Mouse (Mus musculus) limb, embryonic 15.5 days (tissue): ENCODE measurements around the gene Atoh8. TPM values are rescaled to one million over a fixed set of nuclear protein-coding genes. Genes with fewer than 3 reads are reported as not detected.

ENCODE experiments used
- ATAC-seq: fragments of 200-750 bp; cut with Nextera tagmentation; 2 replicates; pipeline ENCODE4 v1.8.0; 2017; ENCODE audit warnings: low read depth, moderate TSS enrichment; ENCODE audit not compliant: insufficient number of reproducible peaks, low FRiP score, low TSS enrichment
- H3K27ac ChIP-seq: fragments of 300-500 bp; sonication (generic); 2 replicates; pipeline ENCODE4 v1.5.1; 2015; ENCODE audit warnings: moderate library complexity, mild to moderate bottlenecking, inconsistent platforms
- H3K27me3 ChIP-seq: fragments of 300-500 bp; sonication (generic); 2 replicates; pipeline ENCODE4 v1.6.1; 2015; ENCODE audit warnings: inconsistent platforms
- H3K36me3 ChIP-seq: fragments of 300-500 bp; sonication (generic); 2 replicates; pipeline ENCODE4 v1.6.1; 2015; ENCODE audit warnings: inconsistent platforms
- H3K4me1 ChIP-seq: fragments of 300-500 bp; sonication (generic); 2 replicates; pipeline ENCODE4 v1.6.1; 2015; ENCODE audit warnings: inconsistent platforms
- H3K4me2 ChIP-seq: fragments of 300-500 bp; sonication (generic); 2 replicates; pipeline ENCODE4 v1.6.1; 2015; ENCODE audit warnings: mild to moderate bottlenecking, inconsistent platforms
- H3K4me3 ChIP-seq: fragments of 300-500 bp; sonication (generic); 2 replicates; pipeline ENCODE4 v1.5.1; 2015; ENCODE audit warnings: mild to moderate bottlenecking, inconsistent platforms
- H3K9ac ChIP-seq: fragments of 300-500 bp; sonication (generic); 2 replicates; pipeline ENCODE4 v1.6.1; 2015; ENCODE audit warnings: inconsistent platforms
- H3K9me3 ChIP-seq: fragments of 300-500 bp; sonication (generic); 2 replicates; pipeline ENCODE4 v1.6.1; 2016; ENCODE audit warnings: inconsistent platforms
- WGBS: fragments of 180-500 bp; shearing (Covaris S2); methylation state at CpG from one replicate; pipeline ENCODE4 v1.1.7; 2015; 5-methylcytosine and 5-hydroxymethylcytosine counted together
- polyA plus RNA-seq: library from polyadenylated mRNA; unstranded; fragments of >200 nt; fragmentation: Nextera tagmentation; extraction: Ambion mirVana; gene quantifications from 2 replicates; pipeline ENCODE4 v1.2.1, GENCODE M21; 2015

Gene Atoh8
- polyA plus RNA-seq, 1 experiment from 2014 or later, result 17.0 TPM

- 80% methylated on average over 12 of the region's 12 CpGs for WGBS
- Histone ChIP-seq H3K27me3 (no peaks in the 10 kb centered on the region), H3K9ac (no peak overlapping the region), H3K4me1 (no peaks in the 10 kb centered on the region), H3K9me3 (no peaks in the 10 kb centered on the region), H3K27ac (no peak overlapping the region), H3K36me3 (no peaks in the 10 kb centered on the region), H3K4me3 (no peak overlapping the region), H3K4me2 (no peak overlapping the region)
- no peak for ATAC-seq
Measured at GRCm38 (mm10) chr6:72179562-72180502, 55.5 kb downstream of the Atoh8 start.

GRCm38 (mm10) chr6:72179006-72179405 is 56.4 kb downstream of the Atoh8 start:
- no peak overlapping the region for H3K27ac ChIP-seq
- no peak for ATAC-seq

GRCm38 (mm10) chr6:72177417-72177816 is 58.0 kb downstream of the Atoh8 start:
- 74% methylated on average over 3 of the region's 3 CpGs for WGBS
- ATAC-seq, result no peak
- Histone ChIP-seq H3K9me3 (no peaks in the 10 kb centered on the region), H3K4me2 (no peak overlapping the region), H3K4me3 (no peak overlapping the region), H3K27me3 (no peaks in the 10 kb centered on the region), H3K4me1 (no peaks in the 10 kb centered on the region), H3K9ac (no peak overlapping the region), H3K27ac (no peak overlapping the region), H3K36me3 (no peaks in the 10 kb centered on the region)

More at GRCm38 (mm10) chr6:72179006-72179405, 56.4 kb downstream of the Atoh8 start:
- 88% methylated on average over 3 of the region's 3 CpGs for WGBS
- Histone ChIP-seq H3K9me3 (no peaks in the 10 kb centered on the region), H3K36me3 (no peaks in the 10 kb centered on the region), H3K4me2 (no peak overlapping the region), H3K4me1 (no peaks in the 10 kb centered on the region), H3K27me3 (no peaks in the 10 kb centered on the region), H3K9ac (no peak overlapping the region), H3K4me3 (no peak overlapping the region)

GRCm38 (mm10) chr6:72176004-72176403 is 59.4 kb downstream of the Atoh8 start:
- no peaks in the 10 kb centered on the region for H3K36me3 ChIP-seq
- WGBS, result 80% methylated on average over 5 of the region's 5 CpGs
- no peaks in the 10 kb centered on the region for H3K27me3 ChIP-seq
- ATAC-seq, result no peak
- H3K4me1 ChIP-seq, result no peaks in the 10 kb centered on the region
- H3K4me3 ChIP-seq, result no peak overlapping the region
- H3K9me3 ChIP-seq, result no peaks in the 10 kb centered on the region
- H3K27ac ChIP-seq, result no peak overlapping the region
- no peak overlapping the region for H3K9ac ChIP-seq
- no peak overlapping the region for H3K4me2 ChIP-seq

GRCm38 (mm10) chr6:72175419-72175818 is 60.0 kb downstream of the Atoh8 start:
- no peak overlapping the region for H3K4me2 ChIP-seq
- H3K4me3 ChIP-seq, result no peak overlapping the region
- WGBS, result 64% methylated on average over 3 of the region's 3 CpGs
- no peaks in the 10 kb centered on the region for H3K36me3 ChIP-seq
- no peak overlapping the region for H3K27ac ChIP-seq
- H3K9ac ChIP-seq, result no peak overlapping the region
- ATAC-seq, result no peak
- H3K9me3 ChIP-seq, result no peaks in the 10 kb centered on the region
- no peaks in the 10 kb centered on the region for H3K4me1 ChIP-seq
- no peaks in the 10 kb centered on the region for H3K27me3 ChIP-seq

GRCm38 (mm10) chr6:72173350-72173749 is 62.0 kb downstream of the Atoh8 start:
- H3K4me3 ChIP-seq, result no peak overlapping the region
- H3K4me2 ChIP-seq, result no peak overlapping the region
- no peak for ATAC-seq
- no peaks in the 10 kb centered on the region for H3K27me3 ChIP-seq
- H3K27ac ChIP-seq, result no peak overlapping the region
- 93% methylated on average over 1 of the region's 1 CpGs for WGBS
- H3K4me1 ChIP-seq, result no peaks in the 10 kb centered on the region
- no peaks in the 10 kb centered on the region for H3K9me3 ChIP-seq
- no peaks in the 10 kb centered on the region for H3K36me3 ChIP-seq
- no peak overlapping the region for H3K9ac ChIP-seq

GRCm38 (mm10) chr6:72171391-72171790 is 64.0 kb downstream of the Atoh8 start:
- Histone ChIP-seq H3K4me3 (no peak overlapping the region), H3K9me3 (no peaks in the 10 kb centered on the region), H3K9ac (no peak overlapping the region), H3K36me3 (no peaks in the 10 kb centered on the region), H3K27me3 (no peaks in the 10 kb centered on the region), H3K27ac (no peak overlapping the region), H3K4me2 (no peak overlapping the region), H3K4me1 (no peaks in the 10 kb centered on the region)
- ATAC-seq, result no peak
- WGBS, result 88% methylated on average over 3 of the region's 3 CpGs

GRCm38 (mm10) chr6:72165907-72166306 is 69.5 kb downstream of the Atoh8 start:
- H3K36me3 ChIP-seq, result no peaks in the 10 kb centered on the region
- no peaks in the 10 kb centered on the region for H3K9me3 ChIP-seq
- H3K4me2 ChIP-seq, result no peak overlapping the region
- 40% methylated on average over 2 of the region's 2 CpGs for WGBS
- peaks cover 7% of the 10 kb centered on the region; the same call in 1 of the 2 replicates for H3K4me1 ChIP-seq
- no peak for ATAC-seq
- no peak overlapping the region for H3K27ac ChIP-seq
- H3K9ac ChIP-seq, result no peak overlapping the region
- H3K27me3 ChIP-seq, result no peaks in the 10 kb centered on the region
- no peak overlapping the region for H3K4me3 ChIP-seq

GRCm38 (mm10) chr6:72164321-72165275 is 70.8 kb downstream of the Atoh8 start:
- WGBS, result 19% methylated on average over 20 of the region's 20 CpGs
- Histone ChIP-seq H3K27me3 (no peaks in the 10 kb centered on the region), H3K9me3 (no peaks in the 10 kb centered on the region), H3K36me3 (no peaks in the 10 kb centered on the region), H3K9ac (no peak overlapping the region), H3K27ac (no peak overlapping the region), H3K4me2 (no peak overlapping the region), H3K4me1 (peaks cover 7% of the 10 kb centered on the region; the same call in 1 of the 2 replicates), H3K4me3 (no peak overlapping the region)
- peak; percentile 72; the same call in 1 of the 2 replicates for ATAC-seq

- ATAC-seq, result no peak
- WGBS, result 29% methylated on average over 19 of the region's 19 CpGs
- Histone ChIP-seq H3K9me3 (no peaks in the 10 kb centered on the region), H3K4me1 (peaks cover 7% of the 10 kb centered on the region; the same call in 1 of the 2 replicates), H3K4me2 (0 out of 2 replicates have a peak overlapping the region, but pooled peaks have one; percentile 3), H3K27me3 (no peaks in the 10 kb centered on the region), H3K4me3 (no peak overlapping the region), H3K9ac (no peak overlapping the region), H3K27ac (no peak overlapping the region), H3K36me3 (no peaks in the 10 kb centered on the region)
Measured at GRCm38 (mm10) chr6:72162155-72162890, 73.1 kb downstream of the Atoh8 start.

GRCm38 (mm10) chr6:72161751-72162150 is 73.6 kb downstream of the Atoh8 start:
- ATAC-seq, result no peak
- Histone ChIP-seq H3K4me1 (peaks cover 7% of the 10 kb centered on the region; the same call in 1 of the 2 replicates), H3K4me2 (no peak overlapping the region), H3K36me3 (no peaks in the 10 kb centered on the region), H3K27ac (no peak overlapping the region), H3K9me3 (no peaks in the 10 kb centered on the region), H3K27me3 (no peaks in the 10 kb centered on the region), H3K4me3 (no peak overlapping the region), H3K9ac (no peak overlapping the region)
- WGBS, result 73% methylated on average over 5 of the region's 5 CpGs
